Mouse (Mus musculus): ENCODE data around the gene Slc48a1. TPM values are rescaled to one million over a fixed set of nuclear protein-coding genes. Genes with fewer than 3 reads are reported as not detected.
A peak's percentile ranks its signal among the peaks of the same experiment; 100 is the strongest.

Gene Slc48a1
- polyA plus RNA-seq, 1 experiment from 2014 or later = 258 TPM

GRCm38 (mm10) chr15:97825941-97826587 is 47.7 kb downstream of the Slc48a1 start:
- no peaks in the 10 kb centered on the region for H3K79me2 ChIP-seq (ENCODE audit: inconsistent target)
- H3K36me3 ChIP-seq (ENCODE audit: inconsistent target) = no peaks in the 10 kb centered on the region
- H3K4me3 ChIP-seq (ENCODE audit: inconsistent target) = peak overlapping the region; percentile 48; the same call in 1 of the 2 replicates
- H3K27ac ChIP-seq = peak overlapping the region; percentile 85; the same call in 1 of the 2 replicates
- 66% methylated on average over 12 of the region's 12 CpGs for WGBS (ENCODE audit: missing documents)

GRCm38 (mm10) chr15:97826588-97827261 is 48.4 kb downstream of the Slc48a1 start:
- WGBS (ENCODE audit: missing documents) = 96% methylated on average over 4 of the region's 5 CpGs
- Histone ChIP-seq H3K27ac (no peak overlapping the region), H3K4me3 (ENCODE audit: inconsistent target) (no peak overlapping the region)

GRCm38 (mm10) chr15:97827401-97827800 is 49.1 kb downstream of the Slc48a1 start:
- H3K27ac ChIP-seq = no peak overlapping the region
- WGBS (ENCODE audit: missing documents) = 91% methylated on average over 8 of the region's 8 CpGs
- no peaks in the 10 kb centered on the region for H3K79me2 ChIP-seq (ENCODE audit: inconsistent target)
- H3K4me3 ChIP-seq (ENCODE audit: inconsistent target) = no peak overlapping the region
- H3K36me3 ChIP-seq (ENCODE audit: inconsistent target) = no peaks in the 10 kb centered on the region

More at GRCm38 (mm10) chr15:97826588-97827261, 48.4 kb downstream of the Slc48a1 start:
- Histone ChIP-seq H3K36me3 (ENCODE audit: inconsistent target) (no peaks in the 10 kb centered on the region), H3K79me2 (ENCODE audit: inconsistent target) (no peaks in the 10 kb centered on the region)

GRCm38 (mm10) chr15:97828221-97828842 is 50.0 kb downstream of the Slc48a1 start:
- Histone ChIP-seq H3K36me3 (ENCODE audit: inconsistent target) (no peaks in the 10 kb centered on the region), H3K4me3 (ENCODE audit: inconsistent target) (no peak overlapping the region), H3K27ac (no peak overlapping the region), H3K79me2 (ENCODE audit: inconsistent target) (no peaks in the 10 kb centered on the region)
- 65% methylated on average over 6 of the region's 6 CpGs for WGBS (ENCODE audit: missing documents)

GRCm38 (mm10) chr15:97828901-97829338 is 50.6 kb downstream of the Slc48a1 start:
- Histone ChIP-seq H3K36me3 (ENCODE audit: inconsistent target) (no peaks in the 10 kb centered on the region), H3K79me2 (ENCODE audit: inconsistent target) (no peaks in the 10 kb centered on the region), H3K27ac (no peak overlapping the region), H3K4me3 (ENCODE audit: inconsistent target) (no peak overlapping the region)
- WGBS (ENCODE audit: missing documents) = 22% methylated on average over 5 of the region's 5 CpGs

- Histone ChIP-seq H3K27ac (no peak overlapping the region), H3K79me2 (ENCODE audit: inconsistent target) (no peaks in the 10 kb centered on the region), H3K36me3 (ENCODE audit: inconsistent target) (no peaks in the 10 kb centered on the region), H3K4me3 (ENCODE audit: inconsistent target) (no peak overlapping the region)
- 43% methylated on average over 2 of the region's 2 CpGs for WGBS (ENCODE audit: missing documents)
These were observed 51.1 kb downstream of the Slc48a1 start for GRCm38 (mm10) chr15:97829432-97829831.

- WGBS (ENCODE audit: missing documents) = 61% methylated on average over 12 of the region's 12 CpGs
- no peak overlapping the region for H3K27ac ChIP-seq
- no peak overlapping the region for H3K4me3 ChIP-seq (ENCODE audit: inconsistent target)
- H3K36me3 ChIP-seq (ENCODE audit: inconsistent target) = no peaks in the 10 kb centered on the region
- no peaks in the 10 kb centered on the region for H3K79me2 ChIP-seq (ENCODE audit: inconsistent target)
These were observed 52.0 kb downstream of the Slc48a1 start for GRCm38 (mm10) chr15:97830253-97830787.

- WGBS (ENCODE audit: missing documents) = 4% methylated on average over 24 of the region's 39 CpGs
- Histone ChIP-seq H3K79me2 (ENCODE audit: inconsistent target) (no peaks in the 10 kb centered on the region), H3K4me3 (ENCODE audit: inconsistent target) (no peak overlapping the region), H3K36me3 (ENCODE audit: inconsistent target) (no peaks in the 10 kb centered on the region), H3K27ac (no peak overlapping the region)
These were observed 52.5 kb downstream of the Slc48a1 start for GRCm38 (mm10) chr15:97830788-97831241.

GRCm38 (mm10) chr15:97831242-97831986 is 53.1 kb downstream of the Slc48a1 start:
- H3K79me2 ChIP-seq (ENCODE audit: inconsistent target) = no peaks in the 10 kb centered on the region
- WGBS (ENCODE audit: missing documents) = under 1% methylated on average over 46 of the region's 84 CpGs
- H3K27ac ChIP-seq = no peak overlapping the region
- no peaks in the 10 kb centered on the region for H3K36me3 ChIP-seq (ENCODE audit: inconsistent target)
- peak overlapping the region; percentile 29 for H3K4me3 ChIP-seq (ENCODE audit: inconsistent target)

- Histone ChIP-seq H3K36me3 (ENCODE audit: inconsistent target) (no peaks in the 10 kb centered on the region), H3K4me3 (ENCODE audit: inconsistent target) (peak overlapping the region; percentile 29), H3K79me2 (ENCODE audit: inconsistent target) (no peaks in the 10 kb centered on the region), H3K27ac (no peak overlapping the region)
- 54% methylated on average over 8 of the region's 10 CpGs for WGBS (ENCODE audit: missing documents)
These were observed 53.8 kb downstream of the Slc48a1 start for GRCm38 (mm10) chr15:97831987-97832640.

- Histone ChIP-seq H3K27ac (no peak overlapping the region), H3K4me3 (ENCODE audit: inconsistent target) (no peak overlapping the region), H3K79me2 (ENCODE audit: inconsistent target) (no peaks in the 10 kb centered on the region), H3K36me3 (ENCODE audit: inconsistent target) (no peaks in the 10 kb centered on the region)
- 47% methylated on average over 9 of the region's 9 CpGs for WGBS (ENCODE audit: missing documents)
These were observed 54.6 kb downstream of the Slc48a1 start for GRCm38 (mm10) chr15:97832764-97833479.

DNA sequence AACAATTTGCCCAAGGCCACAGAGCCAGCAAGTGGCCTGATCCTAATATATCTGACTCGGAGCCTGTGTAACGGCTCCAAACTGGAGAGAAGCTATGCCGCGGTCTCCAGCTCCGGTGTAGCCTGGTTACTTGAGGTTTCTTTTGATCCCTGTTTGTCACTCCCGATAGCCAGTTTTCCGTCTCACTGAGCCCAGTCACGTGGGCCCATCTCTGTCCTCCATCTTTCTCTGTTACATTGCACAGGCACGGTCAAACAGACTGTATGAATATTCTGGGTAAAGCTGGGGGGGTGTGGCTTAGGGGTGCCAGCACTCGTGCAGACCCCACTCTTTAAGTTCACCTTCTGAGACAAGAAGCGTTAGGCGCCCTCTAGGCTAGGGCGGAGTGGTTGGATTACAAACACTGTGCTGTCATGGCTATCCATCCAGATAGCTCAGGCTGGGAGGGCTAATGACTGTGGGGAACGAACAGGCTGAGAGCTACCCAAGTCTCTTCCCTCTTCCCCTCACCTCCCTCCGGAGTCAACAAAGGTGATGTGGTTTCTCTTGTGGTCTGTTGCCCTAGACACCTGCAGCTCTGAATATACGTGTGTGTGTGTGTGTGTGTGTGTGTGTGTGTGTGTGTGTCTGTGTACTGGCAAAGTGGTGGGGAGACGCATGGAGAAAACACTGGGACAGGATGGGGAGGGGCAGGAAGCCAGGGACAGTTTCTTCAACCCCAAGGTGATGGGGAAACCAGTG is 58.0 kb downstream of the Slc48a1 start:
- H3K27ac ChIP-seq = no peak overlapping the region
- no peaks in the 10 kb centered on the region for H3K79me2 ChIP-seq (ENCODE audit: inconsistent target)
- WGBS (ENCODE audit: missing documents) = 79% methylated on average over 17 of the region's 17 CpGs
- H3K36me3 ChIP-seq (ENCODE audit: inconsistent target) = no peaks in the 10 kb centered on the region
- H3K4me3 ChIP-seq (ENCODE audit: inconsistent target) = no peak overlapping the region

DNA sequence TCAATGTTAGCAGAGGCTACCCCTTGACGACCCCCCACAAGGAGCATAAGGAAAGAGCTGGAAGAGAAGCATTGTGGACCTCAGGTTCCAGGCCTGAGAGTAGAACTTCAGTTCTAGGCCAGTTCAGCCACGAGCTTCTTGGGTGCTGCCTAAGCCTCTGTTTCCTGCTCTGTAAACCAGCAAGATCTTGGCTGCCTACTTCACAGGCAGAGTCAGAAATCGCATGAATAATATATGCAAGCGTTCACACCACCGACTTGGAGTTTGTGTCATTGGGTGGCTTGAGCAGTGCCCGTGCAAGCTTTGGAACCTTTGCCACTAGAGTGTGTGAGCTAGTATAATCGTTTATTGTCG is 58.6 kb downstream of the Slc48a1 start:
- no peak overlapping the region for H3K27ac ChIP-seq
- H3K36me3 ChIP-seq (ENCODE audit: inconsistent target) = no peaks in the 10 kb centered on the region
- 61% methylated on average over 8 of the region's 8 CpGs for WGBS (ENCODE audit: missing documents)
- no peak overlapping the region for H3K4me3 ChIP-seq (ENCODE audit: inconsistent target)
- H3K79me2 ChIP-seq (ENCODE audit: inconsistent target) = no peaks in the 10 kb centered on the region

All from macrophage (primary cell).